Mouse (Mus musculus): ENCODE results near the gene Lmnb2. TPM values are rescaled to one million over a fixed set of nuclear protein-coding genes. Genes with fewer than 3 reads are reported as not detected.

Lmnb2 gene
- polyA plus RNA-seq, 1 experiment from 2014 or later = 27.5 TPM

DNA sequence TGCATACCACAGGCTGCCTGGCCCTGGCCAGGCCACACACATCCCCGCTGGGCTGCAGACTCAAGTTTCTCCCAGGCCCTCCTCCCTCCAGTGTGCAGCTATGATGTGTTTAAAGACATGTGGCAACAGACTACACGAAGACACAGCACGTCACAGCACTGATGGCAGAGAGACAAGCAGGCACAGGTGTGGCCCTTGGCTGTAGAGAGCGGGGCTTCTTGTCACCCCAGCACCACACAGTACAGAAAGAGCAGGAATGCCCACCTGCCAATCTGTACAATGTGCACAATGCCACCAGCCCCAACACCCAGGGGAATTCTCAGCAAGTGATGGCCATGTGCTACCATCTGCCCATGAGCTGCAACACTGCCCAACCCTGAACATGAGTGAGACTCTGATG lies 6.7 kb downstream of the Lmnb2 start:
- no peak for ATAC-seq (replicated peaks; ENCODE audit: extremely low read depth, insufficient read depth, low FRiP score)
- WGBS = 93% methylated on average over 4 of the region's 4 CpGs
- no peaks in the 10 kb centered on the region for H3K9me3 ChIP-seq (replicated peaks; ENCODE audit: control insufficient read depth, low read length)
- H3K27ac ChIP-seq (ENCODE audit: low read length) = no peak overlapping the region
- no peak overlapping the region for H3K4me2 ChIP-seq (ENCODE audit: low read depth, low read length)
- H3K4me3 ChIP-seq (ENCODE audit: low read length) = no peak overlapping the region
- H3K9ac ChIP-seq (ENCODE audit: low read length) = no peak overlapping the region
- peaks cover 2% of the 10 kb centered on the region; the same call in 1 of the 2 replicates for H3K4me1 ChIP-seq (ENCODE audit: control insufficient read depth, insufficient read depth, low read length)
- H3K27me3 ChIP-seq (ENCODE audit: control insufficient read depth, insufficient read depth, low read length) = no peaks in the 10 kb centered on the region
- H3K36me3 ChIP-seq (ENCODE audit: control insufficient read depth, insufficient read depth) = peaks cover 19% of the 10 kb centered on the region

DNA sequence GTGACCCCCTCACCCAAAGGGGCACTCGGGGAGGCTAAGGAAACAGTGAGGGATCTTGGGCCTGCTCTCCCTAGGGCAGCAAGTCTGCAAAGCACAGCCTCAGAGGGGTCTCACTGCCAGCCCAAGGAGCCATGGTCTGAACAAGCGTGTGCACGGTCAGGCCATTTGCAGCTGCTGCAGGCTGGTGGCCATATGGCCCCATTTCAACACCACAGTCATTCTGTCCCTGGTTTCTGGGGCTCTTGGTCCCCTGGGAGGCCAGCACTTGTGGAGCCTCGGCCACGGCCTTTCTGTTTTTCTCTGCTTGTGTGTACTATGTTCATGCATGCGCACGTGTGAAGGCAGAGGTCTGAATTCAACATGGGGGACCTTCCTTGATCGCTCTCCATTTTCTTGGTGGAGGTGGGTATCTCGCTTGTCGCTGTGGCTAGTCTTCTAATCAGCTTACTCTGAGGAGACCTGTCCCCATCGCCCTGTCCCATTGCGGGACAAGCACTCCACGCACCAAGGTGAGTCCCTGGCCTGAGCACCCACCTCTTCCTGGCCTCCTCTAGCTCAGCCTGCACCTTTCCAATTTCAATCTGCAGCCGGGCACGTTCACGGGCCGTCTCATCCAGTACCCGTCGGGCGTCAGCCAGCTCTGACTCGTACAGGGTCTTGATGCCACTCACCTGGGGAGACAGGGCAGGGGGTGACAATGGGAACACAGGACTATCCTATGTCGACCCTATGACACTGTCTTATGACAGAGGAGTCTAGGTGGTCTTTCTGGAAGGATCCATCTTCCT lies 8.5 kb downstream of the Lmnb2 start:
- no peak overlapping the region for H3K27ac ChIP-seq (ENCODE audit: low read length)
- no peaks in the 10 kb centered on the region for H3K27me3 ChIP-seq (ENCODE audit: control insufficient read depth, insufficient read depth, low read length)
- H3K4me1 ChIP-seq (ENCODE audit: control insufficient read depth, insufficient read depth, low read length) = no peaks in the 10 kb centered on the region
- no peak overlapping the region for H3K9ac ChIP-seq (ENCODE audit: low read length)
- no peak overlapping the region for H3K4me2 ChIP-seq (ENCODE audit: low read depth, low read length)
- WGBS = 94% methylated on average over 22 of the region's 22 CpGs
- peaks cover 28% of the 10 kb centered on the region for H3K36me3 ChIP-seq (ENCODE audit: control insufficient read depth, insufficient read depth)
- no peak overlapping the region for H3K4me3 ChIP-seq (ENCODE audit: low read length)
- no peak for ATAC-seq (replicated peaks; ENCODE audit: extremely low read depth, insufficient read depth, low FRiP score)
- H3K9me3 ChIP-seq (replicated peaks; ENCODE audit: control insufficient read depth, low read length) = no peaks in the 10 kb centered on the region

DNA sequence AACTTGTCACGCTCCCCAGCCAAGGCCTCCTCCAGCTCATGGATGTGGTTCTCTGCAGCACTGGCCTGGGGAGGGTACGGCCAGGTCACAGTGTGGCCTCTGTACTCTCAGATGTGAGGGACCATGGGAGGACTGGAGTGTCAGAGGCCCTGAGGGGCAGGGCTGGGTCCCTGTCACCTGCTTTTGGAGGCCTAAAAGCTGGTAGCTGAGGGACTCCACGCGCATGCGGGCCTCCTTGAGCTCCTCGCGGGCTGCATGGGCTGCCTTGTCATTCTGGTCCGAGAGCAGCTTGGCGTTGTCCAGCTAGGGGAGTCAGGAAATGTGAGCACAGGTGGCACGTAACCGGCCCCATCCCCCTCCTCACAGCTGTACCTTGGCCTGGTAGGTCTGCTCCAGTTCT lies 13.3 kb downstream of the Lmnb2 start:
- Histone ChIP-seq H3K9ac (ENCODE audit: low read length) (no peak overlapping the region), H3K27ac (ENCODE audit: low read length) (no peak overlapping the region), H3K9me3 (replicated peaks; ENCODE audit: control insufficient read depth, low read length) (no peaks in the 10 kb centered on the region), H3K4me2 (ENCODE audit: low read depth, low read length) (no peak overlapping the region), H3K27me3 (ENCODE audit: control insufficient read depth, insufficient read depth, low read length) (no peaks in the 10 kb centered on the region), H3K36me3 (ENCODE audit: control insufficient read depth, insufficient read depth) (peaks cover 42% of the 10 kb centered on the region), H3K4me3 (ENCODE audit: low read length) (no peak overlapping the region), H3K4me1 (ENCODE audit: control insufficient read depth, insufficient read depth, low read length) (peaks cover 6% of the 10 kb centered on the region)
- ATAC-seq (replicated peaks; ENCODE audit: extremely low read depth, insufficient read depth, low FRiP score) = no peak
- WGBS = 87% methylated on average over 11 of the region's 11 CpGs

DNA sequence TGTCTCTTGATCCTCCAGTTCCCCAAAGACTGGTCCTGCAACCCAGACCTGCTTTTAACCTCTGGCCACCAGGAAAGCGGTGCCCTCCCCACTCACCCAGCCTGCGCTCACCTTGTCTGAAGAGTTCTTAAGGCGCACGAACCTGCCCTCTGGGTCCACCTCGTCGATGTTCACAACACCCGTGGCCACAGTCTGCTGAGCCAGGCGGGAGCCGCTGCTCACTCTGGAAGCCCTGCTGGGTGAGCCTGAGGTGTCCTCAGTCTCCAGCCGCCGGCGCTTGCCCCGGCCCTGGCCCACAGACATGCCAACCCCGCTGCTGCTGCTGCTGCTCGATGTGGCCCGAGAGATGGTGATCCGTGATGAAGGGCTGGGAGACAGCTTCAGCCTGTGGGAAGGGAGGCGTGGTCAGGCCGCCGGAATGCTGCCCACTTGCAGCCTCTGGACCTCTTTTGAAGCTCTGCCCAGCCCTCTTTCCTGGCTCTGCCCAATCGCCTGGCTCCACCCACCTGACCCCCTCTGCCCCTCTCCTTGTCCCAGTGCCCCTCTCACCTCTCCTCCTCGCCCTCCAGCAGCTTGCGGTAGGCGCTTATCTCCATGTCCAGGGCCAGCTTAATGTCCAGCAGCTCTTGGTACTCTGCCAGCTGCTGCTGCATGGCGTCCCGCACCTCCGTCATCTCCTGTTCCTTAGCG lies 13.9 kb downstream of the Lmnb2 start:
- Histone ChIP-seq H3K9ac (ENCODE audit: low read length) (no peak overlapping the region), H3K9me3 (replicated peaks; ENCODE audit: control insufficient read depth, low read length) (no peaks in the 10 kb centered on the region), H3K27me3 (ENCODE audit: control insufficient read depth, insufficient read depth, low read length) (no peaks in the 10 kb centered on the region), H3K27ac (ENCODE audit: low read length) (no peak overlapping the region), H3K4me3 (ENCODE audit: low read length) (no peak overlapping the region), H3K4me1 (ENCODE audit: control insufficient read depth, insufficient read depth, low read length) (peaks cover 10% of the 10 kb centered on the region), H3K4me2 (ENCODE audit: low read depth, low read length) (no peak overlapping the region), H3K36me3 (ENCODE audit: control insufficient read depth, insufficient read depth) (peaks cover 38% of the 10 kb centered on the region)
- no peak for ATAC-seq (replicated peaks; ENCODE audit: extremely low read depth, insufficient read depth, low FRiP score)
- WGBS = 71% methylated on average over 28 of the region's 28 CpGs

DNA sequence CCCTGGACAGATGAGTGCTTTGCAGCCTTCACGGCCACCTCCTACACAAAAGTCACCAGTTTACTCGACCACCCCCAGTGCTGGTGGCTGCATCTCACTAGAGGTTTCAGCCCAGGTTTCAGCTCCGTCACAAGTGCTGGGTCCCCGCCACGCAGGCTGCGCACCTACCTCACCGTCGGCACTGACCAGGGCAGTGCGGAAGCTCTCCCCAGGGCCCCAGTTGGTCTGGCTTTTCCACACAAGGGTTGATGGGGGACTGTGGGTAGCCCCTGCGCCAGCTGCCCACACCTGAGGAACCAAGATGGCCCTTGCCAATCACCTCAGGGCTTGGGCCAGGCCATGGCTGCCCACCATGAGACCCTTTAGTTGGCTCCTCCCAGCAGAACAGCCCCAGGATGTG lies 14.8 kb downstream of the Lmnb2 start:
- 91% methylated on average over 10 of the region's 10 CpGs for WGBS
- Histone ChIP-seq H3K36me3 (ENCODE audit: control insufficient read depth, insufficient read depth) (peaks cover 40% of the 10 kb centered on the region), H3K4me1 (ENCODE audit: control insufficient read depth, insufficient read depth, low read length) (peaks cover 10% of the 10 kb centered on the region), H3K4me2 (ENCODE audit: low read depth, low read length) (no peak overlapping the region), H3K27ac (ENCODE audit: low read length) (no peak overlapping the region), H3K27me3 (ENCODE audit: control insufficient read depth, insufficient read depth, low read length) (no peaks in the 10 kb centered on the region), H3K9me3 (replicated peaks; ENCODE audit: control insufficient read depth, low read length) (no peaks in the 10 kb centered on the region), H3K9ac (ENCODE audit: low read length) (no peak overlapping the region), H3K4me3 (ENCODE audit: low read length) (no peak overlapping the region)
- ATAC-seq (replicated peaks; ENCODE audit: extremely low read depth, insufficient read depth, low FRiP score) = no peak

DNA sequence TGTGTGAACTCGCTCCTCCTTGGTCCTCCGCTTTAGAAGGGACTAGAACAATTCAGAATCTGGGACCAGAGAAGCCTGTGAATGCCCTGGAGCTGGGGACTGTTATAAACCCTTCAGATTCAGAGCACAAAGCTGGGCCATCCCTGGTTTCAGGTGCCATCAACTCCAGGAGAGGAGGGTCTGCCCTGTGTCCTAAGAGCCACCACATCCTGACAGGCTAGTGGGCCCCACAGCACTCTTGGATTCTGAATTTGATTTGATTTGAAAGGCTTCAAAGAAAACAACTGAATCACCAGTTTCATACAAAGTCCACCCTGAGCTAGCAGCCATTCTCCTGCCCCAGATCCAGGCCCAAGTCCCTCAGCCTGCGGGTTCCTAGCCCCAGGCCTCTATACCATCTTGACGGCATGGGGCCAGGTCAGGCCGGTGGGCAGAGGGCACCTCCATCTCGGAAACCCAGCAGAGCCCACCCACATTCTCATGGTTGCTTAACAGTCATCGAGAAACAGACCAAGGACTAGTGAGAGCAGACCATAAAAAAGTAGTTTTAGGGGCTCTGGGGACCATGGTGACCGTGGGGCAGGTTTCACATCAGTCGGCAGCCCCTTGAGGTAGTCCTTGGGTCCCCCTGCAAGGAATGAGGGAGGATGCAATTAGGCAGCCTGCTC lies 15.6 kb downstream of the Lmnb2 start:
- Histone ChIP-seq H3K4me1 (ENCODE audit: control insufficient read depth, insufficient read depth, low read length) (peaks cover 10% of the 10 kb centered on the region), H3K27me3 (ENCODE audit: control insufficient read depth, insufficient read depth, low read length) (no peaks in the 10 kb centered on the region), H3K9me3 (replicated peaks; ENCODE audit: control insufficient read depth, low read length) (no peaks in the 10 kb centered on the region), H3K4me2 (ENCODE audit: low read depth, low read length) (no peak overlapping the region), H3K36me3 (ENCODE audit: control insufficient read depth, insufficient read depth) (peaks cover 35% of the 10 kb centered on the region), H3K9ac (ENCODE audit: low read length) (no peak overlapping the region), H3K27ac (ENCODE audit: low read length) (no peak overlapping the region), H3K4me3 (ENCODE audit: low read length) (no peak overlapping the region)
- 96% methylated on average over 9 of the region's 9 CpGs for WGBS
- no peak for ATAC-seq (replicated peaks; ENCODE audit: extremely low read depth, insufficient read depth, low FRiP score)

DNA sequence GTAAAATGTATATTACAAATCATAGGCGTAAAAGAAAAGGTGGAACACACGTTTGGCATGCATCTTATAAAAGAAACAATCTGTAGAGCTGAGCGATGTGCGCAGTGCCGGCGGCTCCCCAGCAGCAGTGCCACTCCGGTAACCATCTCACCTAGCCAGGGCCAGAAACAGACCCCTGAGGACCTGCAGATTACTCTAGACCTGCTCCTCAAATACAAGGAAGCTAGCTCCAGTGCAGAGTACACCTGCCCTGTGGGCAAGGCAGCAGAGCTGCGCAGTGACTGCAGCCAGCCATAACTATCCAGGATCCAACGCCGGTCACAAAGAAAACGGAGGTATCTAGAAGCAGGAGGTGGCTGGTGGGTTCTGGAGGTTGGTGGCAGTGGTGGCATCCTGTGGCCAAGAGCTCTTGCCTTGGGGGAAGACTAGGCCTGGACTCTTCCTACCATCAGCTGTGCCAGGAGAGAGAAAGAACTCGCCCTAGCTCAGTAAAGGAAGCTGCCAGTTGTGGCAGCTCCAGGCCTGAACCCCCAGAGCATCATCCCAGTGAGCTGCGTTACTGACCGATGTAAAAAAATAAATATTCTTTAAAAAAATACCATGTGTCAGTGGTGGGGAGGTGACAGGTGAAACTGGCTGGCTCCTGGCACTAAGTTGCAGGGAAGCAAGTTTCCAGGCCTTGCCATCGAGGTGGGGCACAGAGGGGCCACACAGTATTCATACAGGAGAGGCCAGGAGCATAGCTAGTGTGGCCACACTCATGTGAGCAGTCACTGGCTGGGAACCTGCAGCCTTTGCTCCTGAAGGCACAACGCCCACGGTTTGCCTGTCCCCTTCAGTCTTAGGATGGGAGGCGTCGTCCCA lies 16.4 kb downstream of the Lmnb2 start:
- H3K36me3 ChIP-seq (ENCODE audit: control insufficient read depth, insufficient read depth) = peaks cover 31% of the 10 kb centered on the region
- H3K27ac ChIP-seq (ENCODE audit: low read length) = peak overlapping the region; percentile 74
- H3K4me2 ChIP-seq (ENCODE audit: low read depth, low read length) = peak overlapping the region; percentile 60
- no peaks in the 10 kb centered on the region for H3K27me3 ChIP-seq (ENCODE audit: control insufficient read depth, insufficient read depth, low read length)
- no peaks in the 10 kb centered on the region for H3K9me3 ChIP-seq (replicated peaks; ENCODE audit: control insufficient read depth, low read length)
- H3K9ac ChIP-seq (ENCODE audit: low read length) = peak overlapping the region; percentile 50; the same call in 1 of the 2 replicates
- no peak for ATAC-seq (replicated peaks; ENCODE audit: extremely low read depth, insufficient read depth, low FRiP score)
- WGBS = 88% methylated on average over 19 of the region's 19 CpGs
- peaks cover 10% of the 10 kb centered on the region for H3K4me1 ChIP-seq (ENCODE audit: control insufficient read depth, insufficient read depth, low read length)
- H3K4me3 ChIP-seq (ENCODE audit: low read length) = peak overlapping the region; percentile 30

DNA sequence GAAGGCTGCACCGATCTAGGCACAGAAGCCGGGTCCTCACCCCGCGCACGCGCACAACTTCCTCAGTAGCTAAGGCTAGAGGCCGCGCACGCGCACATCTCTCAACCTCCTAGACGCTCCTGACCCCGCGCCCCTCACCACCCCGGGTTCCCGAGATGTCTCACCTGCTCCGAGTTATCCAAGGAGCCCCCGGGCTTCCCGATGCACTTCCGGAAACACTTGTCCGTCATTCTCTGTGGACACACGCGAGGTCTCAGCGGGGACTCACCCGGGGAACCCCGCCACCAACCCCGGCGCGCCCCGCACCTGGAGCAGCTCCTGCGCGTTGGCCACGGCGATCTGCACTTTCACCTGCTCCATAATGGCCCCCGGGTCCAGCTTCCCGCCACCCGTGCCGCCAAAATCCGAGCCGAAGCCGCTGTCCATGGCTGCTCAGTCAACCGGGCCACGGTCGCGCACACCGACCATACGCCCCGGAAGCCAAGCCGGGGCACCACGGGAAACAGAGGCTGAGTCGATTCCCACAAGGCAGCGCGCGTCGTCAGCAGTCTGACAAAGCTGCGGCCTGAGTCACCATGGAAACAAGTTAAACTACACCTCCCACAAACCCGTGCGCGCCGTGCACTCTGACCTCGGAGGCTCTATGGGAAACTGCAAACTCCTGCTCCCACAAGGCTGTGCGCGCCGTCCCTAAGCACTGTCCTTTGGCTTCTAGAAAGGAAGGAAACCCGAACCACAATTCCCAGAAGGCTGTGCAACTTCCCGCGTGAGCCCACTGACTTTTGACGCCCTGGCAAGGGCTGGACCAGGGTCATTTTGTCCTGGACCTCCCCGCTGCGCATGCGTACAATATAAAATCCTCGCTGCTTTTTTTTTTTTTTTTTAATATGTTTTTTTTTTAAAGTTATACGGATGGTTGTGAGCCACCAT lies 17.5 kb downstream of the Lmnb2 start, which contains the start of gene Timm13:
TSS of gene Timm13 (minus strand) at position 652 of the 930 bp plus-strand sequence.
- Histone ChIP-seq H3K9ac (ENCODE audit: low read length) (peak within 1 kb of the TSS; percentile 93), H3K4me3 (ENCODE audit: low read length) (peak within 1 kb of the TSS; percentile 98), H3K9me3 (replicated peaks; ENCODE audit: control insufficient read depth, low read length) (no peaks in the 10 kb centered on the region), H3K4me1 (ENCODE audit: control insufficient read depth, insufficient read depth, low read length) (peaks cover 10% of the 10 kb centered on the region), H3K27me3 (ENCODE audit: control insufficient read depth, insufficient read depth, low read length) (no peaks in the 10 kb centered on the region), H3K36me3 (ENCODE audit: control insufficient read depth, insufficient read depth) (peaks cover 27% of the 10 kb centered on the region), H3K27ac (ENCODE audit: low read length) (peak within 1 kb of the TSS; percentile 84), H3K4me2 (ENCODE audit: low read depth, low read length) (peak within 1 kb of the TSS; percentile 95)
- ATAC-seq (replicated peaks; ENCODE audit: extremely low read depth, insufficient read depth, low FRiP score) = peak; percentile 97
- WGBS = under 1% methylated on average over 72 of the region's 72 CpGs
